Mouse (Mus musculus) layer of hippocampus, postnatal 25 days (tissue): ENCODE measurements around the gene Dzank1. TPM values are rescaled to one million over a fixed set of nuclear protein-coding genes. Genes with fewer than 3 reads are reported as not detected.

Source experiments
- DNase-seq, 2 experiments: peaks; one replicate each; pipeline ENCODE4 v3.0.0; 2022; ENCODE audit warnings: mixed read lengths in 2 of 2, low spot score in 1 of 2; ENCODE audit errors: extremely low spot score in 1 of 2
- total RNA-seq, 2 experiments: library from RNA; stranded (reverse); gene quantifications; 2 replicates each; pipeline ENCODE4 v1.2.3; 2021

Dzank1 gene
- 100 to 1,000 TPM; 115 to 122 TPM for total RNA-seq

GRCm38 (mm10) chr2:144526981-144527820 lies at the start of gene Dzank1, which contains the start of gene Polr3f:
TSS of gene Dzank1 (minus strand) at chr2:144527414.
TSS of gene Polr3f (plus strand) at chr2:144527718.
- DNase-seq: peak; percentile 96 to 98

GRCm38 (mm10) chr2:144555820-144556552 lies 28.8 kb upstream of the Dzank1 start, which contains the start of gene Sec23b:
TSS of gene Sec23b (plus strand) at chr2:144556229.
- DNase-seq: peak; percentile 84 to 91

- no peak for DNase-seq
These were observed 28.1 kb upstream of the Dzank1 start for GRCm38 (mm10) chr2:144555286-144555819.

- no peak for DNase-seq
These were observed 26.7 kb upstream of the Dzank1 start for GRCm38 (mm10) chr2:144553905-144554304.

- peak; percentile 52 to 67 for DNase-seq
These were observed 23.3 kb upstream of the Dzank1 start, which contains the start of gene Rbbp9 for GRCm38 (mm10) chr2:144550529-144550928. TSS of gene Rbbp9 (minus strand) at chr2:144550869.

- DNase-seq: no peak
These were observed 20.3 kb upstream of the Dzank1 start for GRCm38 (mm10) chr2:144547559-144547958.

- DNase-seq: no peak
These were observed 18.3 kb upstream of the Dzank1 start for GRCm38 (mm10) chr2:144545481-144545880.

GRCm38 (mm10) chr2:144545061-144545460 lies 17.8 kb upstream of the Dzank1 start:
- no peak for DNase-seq

GRCm38 (mm10) chr2:144544630-144545029 lies 17.4 kb upstream of the Dzank1 start:
- no peak for DNase-seq

GRCm38 (mm10) chr2:144543670-144544069 lies 16.5 kb upstream of the Dzank1 start:
- DNase-seq: no peak

- DNase-seq: no peak
These were observed 14.0 kb upstream of the Dzank1 start for GRCm38 (mm10) chr2:144541246-144541645.

- DNase-seq: no peak
These were observed 9.9 kb upstream of the Dzank1 start for GRCm38 (mm10) chr2:144537123-144537522.

- DNase-seq: no peak
These were observed 584 bp upstream of the Dzank1 start for GRCm38 (mm10) chr2:144527821-144528174.

- no peak for DNase-seq
These were observed 1.4 kb downstream of the Dzank1 start for GRCm38 (mm10) chr2:144525856-144526255.

- DNase-seq: no peak
These were observed 7.4 kb downstream of the Dzank1 start for GRCm38 (mm10) chr2:144519772-144520171.

- no peak for DNase-seq
These were observed 12.6 kb downstream of the Dzank1 start for GRCm38 (mm10) chr2:144514619-144515018.

GRCm38 (mm10) chr2:144502134-144502533 lies 25.1 kb downstream of the Dzank1 start:
- DNase-seq: no peak

GRCm38 (mm10) chr2:144489342-144489741 lies 37.9 kb downstream of the Dzank1 start:
- DNase-seq: no peak

GRCm38 (mm10) chr2:144487476-144487875 lies 39.7 kb downstream of the Dzank1 start:
- DNase-seq: no peak

- DNase-seq: no peak
These were observed 41.8 kb downstream of the Dzank1 start for GRCm38 (mm10) chr2:144485439-144485838.

- DNase-seq: no peak
These were observed 43.1 kb downstream of the Dzank1 start for GRCm38 (mm10) chr2:144484084-144484483.
